Mouse (Mus musculus) T-cell, adult 2 months (primary cell): ENCODE results near the gene Itgb6.

Experiments
- DNase-seq: peaks from one replicate; pipeline ENCODE4 v3.0.0; 2022; ENCODE audit warnings: low spot score

The Itgb6 gene

DNA sequence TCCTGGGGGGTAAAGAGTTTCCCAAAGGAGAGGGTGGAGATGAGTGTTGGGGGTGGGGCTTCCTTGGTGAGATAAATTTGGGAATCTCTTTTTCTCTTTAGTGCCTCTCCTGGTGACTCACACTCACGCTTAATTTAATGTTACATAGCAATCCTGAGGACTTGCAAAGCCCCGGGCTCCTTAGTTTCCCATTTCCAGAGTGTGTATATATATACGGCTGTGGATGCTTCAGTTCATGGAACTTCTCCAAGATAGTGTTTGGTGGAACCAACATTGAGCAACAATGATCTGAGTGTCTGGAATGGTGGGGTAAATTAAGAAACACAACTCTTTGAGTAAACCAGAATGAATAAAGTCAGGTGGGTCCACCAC lies 108.6 kb downstream of the Itgb6 start:
- no peak for DNase-seq

DNA sequence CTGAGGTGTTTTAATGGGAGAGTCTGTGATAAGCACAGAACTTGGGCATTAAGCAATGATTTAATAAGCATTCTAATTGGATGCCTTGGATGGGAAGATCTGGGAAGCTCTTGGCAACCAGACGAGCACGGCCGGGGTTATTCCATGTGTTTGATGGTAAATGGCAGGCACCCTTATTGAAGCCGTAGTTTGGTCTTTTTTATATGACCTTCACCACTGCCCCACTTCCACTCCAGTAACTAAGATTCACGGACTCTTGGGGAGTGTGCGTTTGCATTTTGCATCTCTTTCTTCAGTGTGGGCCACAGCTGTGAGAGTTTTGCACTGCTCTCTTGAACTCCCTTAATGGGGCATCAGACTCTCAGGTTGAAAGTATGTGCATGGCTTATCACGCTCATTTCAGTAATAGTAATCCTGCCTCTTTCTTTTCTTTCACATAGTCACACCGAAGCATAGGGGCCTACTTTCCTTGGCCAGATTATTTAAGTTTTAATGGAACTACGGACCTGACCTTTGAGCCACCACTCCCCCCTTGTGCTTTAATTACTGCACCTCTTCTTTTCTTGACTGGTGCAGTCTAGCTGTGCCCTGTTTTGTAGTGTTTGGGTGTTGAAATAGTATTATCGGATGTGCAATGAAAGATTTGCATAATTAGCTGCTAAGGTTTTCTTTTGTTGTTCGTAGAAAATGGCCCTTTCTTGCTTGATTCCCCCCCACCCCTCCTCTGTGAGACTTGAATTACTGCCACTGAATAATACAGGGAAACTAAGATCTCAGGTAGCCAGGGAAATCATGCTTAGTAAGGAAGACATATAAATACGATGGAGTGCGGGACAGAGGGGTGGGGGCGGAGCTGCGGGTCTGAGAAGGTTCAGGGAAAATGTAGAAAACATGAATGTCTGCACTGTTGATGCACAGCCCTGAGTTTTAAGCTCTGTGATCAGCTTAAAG lies 109.3 kb downstream of the Itgb6 start:
- DNase-seq, result no peak

DNA sequence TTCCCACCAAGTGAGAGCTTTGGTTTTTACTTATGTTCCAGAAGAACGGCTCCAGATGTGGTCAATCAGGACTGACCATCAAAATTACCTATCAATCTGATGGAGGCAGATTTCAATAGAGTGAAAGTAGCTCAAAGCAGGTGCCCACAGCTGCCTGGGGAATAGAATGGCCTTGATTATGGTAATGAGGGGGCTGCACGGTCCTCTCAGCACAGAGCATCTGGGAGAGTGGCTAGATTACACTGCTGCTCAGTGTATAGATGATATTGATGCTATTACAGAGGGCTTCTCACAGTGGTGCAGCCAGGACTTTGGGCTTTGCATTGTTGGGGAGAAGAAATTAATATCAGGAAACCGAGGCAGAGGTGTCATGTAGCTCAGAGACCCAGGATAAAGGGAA lies 110.8 kb downstream of the Itgb6 start:
- DNase-seq, result no peak

DNA sequence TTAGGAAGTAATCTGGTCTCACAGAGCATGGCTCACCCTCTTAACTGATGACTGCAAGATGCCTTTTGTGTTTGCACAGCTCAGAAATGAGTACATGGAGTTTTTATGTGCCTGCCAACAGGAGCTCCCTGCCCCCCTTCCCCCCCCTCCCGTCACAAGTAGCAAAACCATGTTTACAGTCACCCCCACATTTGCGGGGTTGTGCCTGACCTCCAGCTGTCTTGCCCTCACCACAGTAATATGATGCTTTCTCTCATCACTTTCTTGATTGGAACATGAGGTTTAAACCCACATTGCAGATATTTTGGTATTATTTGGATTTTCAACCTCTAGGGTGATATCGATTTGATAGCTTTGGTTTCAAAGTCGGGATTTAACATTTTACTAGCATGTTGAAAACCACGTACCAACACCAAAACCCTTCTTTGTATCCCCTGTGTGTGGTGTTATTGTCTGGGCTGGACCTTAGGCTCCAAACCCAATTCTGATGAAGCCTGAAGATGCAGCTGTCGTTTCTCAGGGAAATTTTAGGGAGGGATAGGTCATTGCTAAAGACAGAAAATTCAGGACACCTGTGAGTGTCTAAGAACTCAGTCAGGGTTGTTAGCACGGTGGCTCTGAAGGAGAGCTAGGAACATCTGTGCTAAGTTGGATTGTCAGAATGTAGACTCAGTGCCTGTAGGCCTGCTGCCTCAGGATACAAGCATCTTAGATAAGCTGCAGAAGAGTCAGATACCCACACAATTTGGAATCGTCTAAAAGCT lies 112.8 kb downstream of the Itgb6 start:
- no peak for DNase-seq

DNA sequence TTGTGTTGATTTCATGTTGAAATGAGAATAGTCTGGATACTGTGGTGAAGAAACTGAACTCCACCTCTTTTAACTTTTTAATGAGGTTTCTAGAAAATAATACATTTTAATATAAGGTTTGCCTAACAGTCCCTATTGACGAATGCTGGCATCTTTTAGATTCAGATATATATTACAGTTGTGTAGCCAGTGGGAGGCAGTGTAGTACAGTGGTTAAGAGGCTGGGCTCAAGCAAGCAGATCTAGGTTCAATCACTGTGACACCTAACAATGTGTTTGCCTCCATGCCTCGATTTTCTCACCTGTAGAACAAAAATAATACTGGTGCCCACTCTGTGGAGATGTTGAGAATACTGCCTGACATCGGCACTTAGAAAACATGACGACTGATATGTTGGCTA lies 114.5 kb downstream of the Itgb6 start:
- DNase-seq, result no peak

DNA sequence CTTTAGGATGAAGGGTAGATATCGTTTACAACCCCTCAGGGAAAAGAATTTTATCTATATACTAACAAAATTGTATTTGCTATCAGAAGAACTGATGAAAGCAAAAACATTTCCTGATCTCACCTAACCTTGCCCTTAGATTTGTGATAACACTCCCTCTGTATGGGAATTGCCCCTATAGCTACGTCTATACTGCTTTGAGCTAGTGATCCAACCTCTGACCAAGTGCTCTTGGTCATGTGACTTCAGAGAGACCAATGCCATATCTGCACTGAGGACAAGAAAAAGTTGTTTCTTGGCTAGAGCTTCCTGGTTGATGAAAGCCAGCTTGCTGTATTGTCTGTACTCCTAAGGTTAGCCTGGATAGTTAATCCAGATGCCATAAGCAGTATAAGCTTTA lies 121.1 kb downstream of the Itgb6 start:
- DNase-seq, result no peak

DNA sequence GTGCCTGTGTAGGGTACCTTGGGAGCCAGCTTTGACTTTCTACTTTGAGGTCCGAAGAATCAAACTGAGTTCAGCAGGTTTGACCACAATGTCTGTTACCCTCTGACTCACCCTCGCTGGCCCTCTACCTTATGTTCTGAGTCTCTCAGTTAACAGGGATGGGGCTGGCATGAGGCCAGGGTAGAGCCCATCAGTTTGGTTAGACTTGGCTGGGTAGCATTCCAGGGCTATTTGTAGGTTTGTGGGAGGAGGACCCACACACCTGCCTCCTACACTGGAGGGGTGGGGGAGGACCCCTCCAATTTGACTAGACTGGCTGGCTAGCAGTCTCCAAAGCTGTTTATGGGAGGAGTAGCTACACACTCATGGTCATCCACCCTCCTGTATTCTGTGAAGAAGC lies 121.6 kb downstream of the Itgb6 start:
- DNase-seq, result no peak

DNA sequence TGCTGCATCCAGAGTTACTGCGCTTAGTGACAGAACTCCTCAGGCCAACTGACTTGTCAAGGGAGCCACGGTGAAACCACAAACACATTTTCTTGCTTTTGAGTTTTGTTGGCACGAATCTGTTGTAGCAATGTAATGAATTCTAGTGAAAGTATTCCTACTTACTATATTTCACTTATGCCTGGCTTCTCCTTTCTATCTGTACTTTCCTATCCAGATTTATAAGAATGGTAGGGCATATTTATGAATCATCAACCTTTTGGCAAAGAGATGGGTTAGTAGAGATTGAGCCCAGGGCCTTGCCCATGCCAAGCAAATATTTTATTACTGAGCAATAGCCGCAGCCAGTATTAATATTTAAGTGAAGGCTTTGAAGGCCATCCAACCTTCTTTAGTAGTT lies 139.0 kb downstream of the Itgb6 start:
- no peak for DNase-seq

DNA sequence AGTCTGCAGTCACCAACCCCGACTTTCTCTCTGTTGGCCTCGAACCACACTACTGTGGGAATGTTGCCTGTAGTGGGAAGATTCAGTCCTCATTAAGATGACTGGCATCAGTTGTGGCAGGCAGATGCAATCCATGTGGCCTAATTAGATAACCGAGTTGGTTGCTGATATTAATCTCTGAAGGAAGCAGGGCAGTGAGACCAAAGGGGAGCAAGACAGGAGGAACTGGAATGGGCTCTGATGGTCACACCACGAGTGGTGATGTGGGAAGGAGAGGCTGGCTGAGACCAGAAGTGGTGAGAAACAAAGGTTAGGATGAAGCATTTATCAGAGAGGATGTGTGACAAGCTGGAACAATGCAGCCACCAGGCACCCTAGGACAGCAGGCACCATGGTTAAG lies 167.9 kb downstream of the Itgb6 start:
- no peak for DNase-seq

DNA sequence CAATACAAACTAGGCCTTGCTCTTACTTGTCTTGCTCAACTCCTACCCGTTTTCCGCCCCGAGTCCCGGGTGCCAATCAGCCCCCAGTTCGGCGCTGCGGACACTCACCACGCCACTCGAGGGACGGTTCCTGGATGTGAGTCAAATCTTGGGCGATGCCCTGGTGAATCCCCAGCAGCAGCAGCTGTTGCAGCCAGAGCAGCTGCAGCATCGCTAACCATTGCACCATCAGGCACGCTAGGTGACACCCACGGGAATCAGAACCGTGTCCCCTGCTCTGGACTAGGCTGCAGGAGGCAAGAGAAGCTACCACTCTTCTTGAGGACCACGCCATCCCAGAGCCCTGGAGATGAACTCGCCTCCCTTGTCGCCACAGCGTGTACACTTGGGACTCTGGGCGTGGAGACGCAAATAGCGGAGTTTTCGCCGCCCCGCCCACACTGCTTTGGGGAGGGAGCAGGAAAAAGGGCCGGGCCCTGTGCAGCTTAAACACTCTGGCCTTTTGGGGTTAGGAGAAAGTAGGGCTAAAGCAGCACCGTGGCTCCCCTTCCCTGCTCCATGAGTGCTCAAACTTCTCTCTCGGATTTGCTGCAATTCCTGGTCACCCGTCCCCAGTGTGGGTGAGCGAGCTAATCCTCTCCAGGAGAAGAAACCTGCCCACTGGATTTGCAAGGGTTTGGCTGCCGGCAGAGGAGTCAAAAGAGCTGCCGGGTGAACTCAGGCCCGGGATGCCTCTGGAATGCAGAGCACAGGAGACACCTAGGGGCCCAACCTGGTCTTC lies 169.4 kb downstream of the Itgb6 start, which contains the start of gene Pla2r1:
Gene Pla2r1 (minus strand): TSS at position 407 of the 781 bp plus-strand sequence.
- DNase-seq, result no peak

DNA sequence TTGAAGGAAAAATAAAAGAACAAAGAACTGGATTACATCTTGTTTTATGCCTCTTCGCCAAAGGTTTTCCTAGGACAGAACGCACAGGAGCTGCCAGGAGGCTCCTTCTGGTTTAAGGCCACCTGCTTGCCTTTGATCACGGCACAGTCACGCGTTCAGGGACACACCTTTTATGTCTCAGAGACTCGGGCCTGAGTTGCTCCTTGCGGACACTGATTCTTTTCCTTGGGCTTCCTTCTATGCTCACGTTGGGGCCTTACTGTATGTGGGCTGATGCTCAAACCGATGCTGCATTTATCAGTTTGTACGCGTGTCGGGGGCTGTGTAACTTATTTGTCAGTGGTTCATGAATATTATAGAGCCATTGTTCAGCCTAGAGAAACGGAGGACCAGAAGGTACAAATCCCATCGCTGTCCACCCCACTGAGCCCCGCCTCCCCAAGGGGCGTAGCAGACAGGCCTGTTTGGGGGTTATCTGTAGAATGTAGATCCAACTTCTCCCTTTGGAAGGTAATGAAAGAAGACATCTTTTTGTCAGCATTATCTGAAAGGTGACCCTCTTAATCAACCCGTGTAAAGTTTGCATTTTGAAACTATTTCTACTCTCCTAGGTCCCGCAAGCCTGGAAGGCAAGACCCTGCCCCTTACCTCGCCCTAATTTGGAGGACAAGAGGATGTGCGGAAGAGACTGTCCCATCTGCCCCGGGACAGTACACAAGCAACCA lies 170.1 kb downstream of the Itgb6 start:
- no peak for DNase-seq

DNA sequence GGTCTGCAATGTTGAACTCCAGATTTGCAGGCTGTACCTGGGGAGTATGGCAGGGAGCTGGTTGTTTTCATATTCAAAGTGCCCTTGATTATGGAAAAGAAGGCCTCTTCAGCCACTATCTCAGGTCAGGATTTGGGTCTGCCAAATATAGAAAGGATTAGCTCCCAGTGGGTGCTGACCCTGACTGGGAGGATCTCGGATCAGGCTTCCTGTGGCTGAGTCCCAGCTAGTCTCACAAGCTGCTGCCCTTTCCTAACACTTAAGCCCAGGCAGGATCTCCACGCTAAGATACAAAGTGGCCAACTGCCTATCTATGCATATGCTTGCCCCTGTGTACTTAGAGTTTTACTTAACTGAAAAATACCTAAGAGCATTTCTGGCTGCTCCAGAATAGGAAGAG lies 170.8 kb downstream of the Itgb6 start:
- DNase-seq, result no peak

DNA sequence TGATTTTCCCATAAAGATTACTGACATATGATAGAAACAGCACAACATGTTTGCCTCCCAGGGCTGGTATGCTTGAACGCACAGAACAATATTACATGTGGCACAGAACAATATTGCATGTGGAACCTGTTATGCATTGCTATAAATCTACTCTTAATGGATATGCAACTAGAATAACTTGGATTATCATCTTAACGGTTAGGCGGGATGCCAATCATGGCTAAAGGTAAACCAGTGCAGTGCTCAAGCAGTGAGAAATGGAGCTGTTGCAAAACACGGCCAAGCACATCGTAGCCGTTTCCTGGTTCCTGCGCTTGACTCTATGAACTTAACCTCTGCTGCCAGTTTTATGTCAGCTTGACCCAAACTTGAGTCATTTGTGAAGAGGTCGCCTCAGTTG lies 171.9 kb downstream of the Itgb6 start:
- DNase-seq, result no peak

DNA sequence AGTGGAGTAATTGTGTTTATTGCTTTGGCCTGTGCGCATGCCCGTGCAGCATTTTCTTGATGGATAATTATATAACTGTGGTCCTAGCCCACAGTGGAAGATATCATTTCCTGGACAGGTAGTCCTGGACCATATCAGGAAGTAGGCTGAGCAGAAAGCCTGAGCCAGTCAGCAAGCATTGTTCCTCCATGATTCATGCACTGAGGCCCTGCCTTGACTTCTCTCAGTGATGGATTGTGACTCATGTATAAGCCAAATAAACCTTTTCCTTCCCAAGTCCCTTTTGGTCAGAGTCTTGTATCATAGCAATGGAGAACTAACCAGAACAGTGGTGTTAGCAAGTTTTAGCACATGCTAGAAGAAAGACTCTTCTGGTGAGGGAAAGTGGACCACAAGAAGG lies 172.6 kb downstream of the Itgb6 start:
- DNase-seq, result no peak
